Mouse (Mus musculus) thymus, adult 2 months (tissue): ENCODE measurements around the gene Rgr.

Experiments used
- CTCF ChIP-seq: fragments of 200-500 bp; IDR thresholded peaks from 2 replicates; pipeline ENCODE4 v1.5.1; 2012; ENCODE audit warnings: mild to moderate bottlenecking, control low read depth, low read length, moderate library complexity, borderline replicate concordance; ENCODE audit not compliant: control insufficient read depth, poor library complexity, insufficient read depth; ENCODE audit errors: extremely low read depth
- POLR2A ChIP-seq: fragments of 200-500 bp; IDR thresholded peaks from 2 replicates; pipeline ENCODE4 v1.6.1; 2012; ENCODE audit warnings: mild to moderate bottlenecking, low read length, control low read depth, moderate library complexity; ENCODE audit not compliant: control insufficient read depth, poor library complexity, insufficient read depth; ENCODE audit errors: extremely low read depth

DNA sequence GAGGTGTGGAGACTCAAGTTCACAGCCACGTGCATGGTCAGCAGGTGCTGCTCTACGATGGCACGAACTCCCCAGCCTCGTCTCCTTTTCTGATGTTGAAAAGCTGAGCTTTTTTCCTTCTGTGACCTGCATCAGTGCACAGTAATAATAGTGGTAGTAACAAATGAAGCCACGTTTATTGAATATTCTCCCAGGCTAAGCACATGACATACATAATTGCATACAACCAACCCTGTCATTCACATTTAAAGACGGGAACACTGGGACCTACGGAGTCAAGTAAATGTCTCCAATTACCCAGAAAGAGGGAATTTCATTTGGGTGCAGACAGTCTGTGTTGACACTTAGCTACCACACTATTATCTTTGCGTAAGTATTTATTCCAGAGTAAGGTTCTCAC lies 42.3 kb downstream of the Rgr start:
- TF ChIP-seq CTCF (no peak), POLR2A (no peak)
